Mouse (Mus musculus) hindlimb bud, embryonic 11.5 days (tissue): Measurements from ENCODE around the gene Atg10.

Source experiments
- DNase-seq: peaks from one replicate; pipeline ENCODE4 v3.0.0-alpha.2; 2012; ENCODE audit warnings: low read depth, low spot score; ENCODE audit errors: extremely low spot score

Gene Atg10

DNA sequence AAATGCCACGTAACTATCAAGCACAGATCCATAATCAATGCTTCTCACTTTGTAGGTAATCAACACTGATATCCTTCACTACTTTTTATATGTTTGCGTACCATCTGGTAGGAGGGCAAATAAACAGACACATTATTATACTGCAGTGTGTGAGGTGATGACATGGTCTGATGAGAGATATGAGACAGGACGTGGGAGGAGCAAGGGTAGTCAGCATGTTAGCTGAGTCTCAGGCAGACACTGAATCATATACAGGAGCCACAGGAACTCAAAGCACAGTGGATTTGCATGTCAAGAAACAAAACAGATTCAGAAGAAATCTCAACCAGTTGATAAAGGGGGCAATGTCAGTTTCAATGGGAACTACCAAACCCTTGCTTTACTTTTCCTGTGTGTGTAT lies 185.7 kb downstream of the Atg10 start:
- no peak for DNase-seq

DNA sequence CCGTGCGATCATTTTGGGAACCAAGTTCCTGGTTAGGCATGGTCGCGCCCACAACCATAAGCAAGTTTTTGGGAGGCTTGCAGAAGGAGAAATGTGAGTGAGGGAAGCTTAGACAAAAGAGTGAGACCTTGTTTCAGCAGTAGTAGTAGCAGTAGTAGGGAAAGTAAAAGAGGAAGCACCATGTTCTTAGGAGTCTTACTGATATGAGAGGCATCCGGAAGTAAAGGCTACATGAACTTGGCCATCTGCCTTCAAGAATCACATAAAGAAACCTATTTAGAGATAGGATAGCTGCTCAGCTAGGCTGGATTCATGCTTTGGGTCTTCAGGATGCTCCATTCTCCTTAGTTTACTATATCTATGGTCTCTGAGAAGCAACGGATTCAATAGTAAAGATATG lies 186.4 kb downstream of the Atg10 start:
- no peak for DNase-seq

DNA sequence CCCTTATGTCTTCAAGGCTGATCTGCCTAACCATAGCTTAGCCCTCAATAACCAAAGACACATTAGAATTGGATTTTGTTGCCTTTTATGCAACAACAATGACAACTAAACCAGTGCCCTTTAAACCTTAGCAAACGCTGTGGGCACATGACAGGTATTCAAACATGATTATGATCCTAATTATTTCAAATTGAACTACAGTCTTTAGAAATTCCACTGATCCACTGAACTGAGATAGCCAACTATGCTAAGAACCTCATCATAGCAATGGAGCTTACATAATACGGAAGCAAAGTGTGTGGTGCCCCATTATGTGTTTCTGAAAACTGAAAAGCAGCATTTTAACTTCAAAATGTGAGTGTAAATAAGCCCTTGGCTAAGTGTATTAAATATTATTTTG lies 191.9 kb downstream of the Atg10 start:
- DNase-seq: no peak

DNA sequence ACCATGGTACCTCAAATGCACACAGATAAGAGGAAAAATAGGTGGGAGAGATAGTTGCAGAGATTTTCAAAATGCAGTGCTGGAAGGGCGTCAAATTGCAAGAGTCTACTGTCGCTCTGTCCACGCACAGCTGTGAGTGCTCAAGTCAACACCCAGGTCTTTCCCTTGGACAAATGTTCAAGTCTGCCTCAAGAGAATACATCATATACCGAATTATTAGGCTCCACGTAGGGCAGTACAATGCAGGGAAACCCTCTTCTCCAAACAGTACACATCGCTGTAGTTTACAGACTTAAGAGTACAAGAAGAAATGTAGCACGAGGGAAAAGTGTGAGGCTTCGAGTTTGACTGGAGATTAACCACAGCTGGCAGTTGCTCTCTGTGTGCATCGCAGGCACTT lies 200.3 kb downstream of the Atg10 start:
- no peak for DNase-seq

GRCm38 (mm10) chr13:91011851-91012250 lies 211.9 kb downstream of the Atg10 start:
- no peak for DNase-seq

DNA sequence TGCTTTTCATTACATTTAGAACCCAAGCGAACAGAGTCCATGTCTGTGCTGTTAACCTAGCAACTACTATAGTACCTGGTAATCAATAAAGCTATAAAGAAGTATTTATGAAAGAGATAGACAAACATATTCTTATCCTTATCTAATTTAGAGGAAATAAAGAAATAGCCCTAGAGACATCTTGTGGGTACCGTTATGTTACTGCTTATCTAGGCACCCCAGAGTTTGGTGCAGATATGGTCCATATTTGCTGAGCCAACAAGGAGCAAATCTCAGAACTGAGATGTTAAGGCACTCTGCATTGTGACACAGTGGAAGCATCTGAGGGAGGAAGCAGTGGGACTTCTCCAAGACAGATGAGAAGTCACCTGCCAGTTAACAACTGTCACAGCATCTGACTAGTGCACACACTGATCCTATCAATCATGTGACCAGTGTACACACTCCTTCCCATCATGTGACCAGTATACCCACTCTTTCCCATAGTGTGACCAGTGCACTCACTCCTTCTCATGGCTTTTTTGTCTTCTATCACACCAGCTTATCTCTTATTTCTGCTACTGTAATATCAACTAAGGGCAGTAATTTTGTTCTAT lies 228.6 kb downstream of the Atg10 start:
- DNase-seq: no peak

- DNase-seq: no peak
Measured at GRCm38 (mm10) chr13:90993602-90994001, 230.2 kb downstream of the Atg10 start.

DNA sequence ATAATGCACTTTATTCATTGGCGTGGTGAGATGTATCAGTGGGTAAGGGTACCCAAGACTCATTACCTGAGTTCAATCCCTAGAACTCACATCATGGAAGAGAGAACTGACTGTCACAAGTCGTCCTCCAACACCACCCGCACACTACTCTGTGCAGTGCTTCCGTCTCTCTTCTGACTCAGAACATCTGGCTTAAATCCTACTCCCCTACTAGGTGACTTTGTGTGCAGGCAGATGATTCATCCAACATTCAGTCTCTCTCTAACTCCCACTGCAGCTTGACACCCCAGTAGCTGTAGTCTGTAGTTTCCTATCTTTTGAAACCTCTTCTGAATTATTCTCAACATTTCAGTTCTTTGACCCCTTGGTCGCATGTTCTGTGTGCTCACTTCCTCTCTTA lies 230.8 kb downstream of the Atg10 start:
- DNase-seq: no peak

DNA sequence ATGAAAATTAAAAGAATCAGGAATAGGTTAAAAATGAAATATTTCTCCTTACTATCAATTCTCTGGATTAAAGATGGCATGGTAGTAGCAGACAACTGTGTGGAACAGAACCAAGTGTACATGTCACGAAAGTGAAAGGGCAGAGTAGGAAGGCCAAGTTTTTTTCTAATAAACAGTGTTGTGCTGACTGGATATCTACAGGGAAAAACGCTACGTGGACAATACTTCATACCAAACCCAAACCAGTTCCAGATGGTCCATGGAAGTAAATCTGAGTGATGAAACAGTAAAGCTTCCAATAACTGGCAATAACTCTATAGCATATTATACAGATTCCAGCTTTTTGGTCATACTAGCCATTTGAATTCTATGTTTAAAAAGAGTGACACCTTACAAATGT lies 235.5 kb downstream of the Atg10 start:
- DNase-seq: no peak

DNA sequence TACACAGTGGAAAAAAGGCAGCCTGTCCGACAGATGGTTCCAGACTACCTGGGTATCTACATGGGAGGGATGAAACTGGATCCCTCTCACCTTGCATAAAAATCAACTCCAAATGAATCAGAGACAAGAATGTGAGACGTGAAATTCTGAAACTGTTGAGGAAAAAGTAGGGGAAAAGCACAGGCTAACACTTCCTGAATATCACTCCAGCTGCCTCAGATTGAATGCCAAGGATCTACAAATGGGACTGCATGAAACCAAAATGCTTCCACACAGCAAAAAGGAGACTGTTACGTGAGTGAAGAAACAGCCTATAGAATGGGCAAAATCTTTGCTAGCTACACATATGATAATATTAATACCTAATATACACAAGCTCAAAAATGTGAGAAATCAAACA lies 238.4 kb downstream of the Atg10 start:
- DNase-seq: no peak

DNA sequence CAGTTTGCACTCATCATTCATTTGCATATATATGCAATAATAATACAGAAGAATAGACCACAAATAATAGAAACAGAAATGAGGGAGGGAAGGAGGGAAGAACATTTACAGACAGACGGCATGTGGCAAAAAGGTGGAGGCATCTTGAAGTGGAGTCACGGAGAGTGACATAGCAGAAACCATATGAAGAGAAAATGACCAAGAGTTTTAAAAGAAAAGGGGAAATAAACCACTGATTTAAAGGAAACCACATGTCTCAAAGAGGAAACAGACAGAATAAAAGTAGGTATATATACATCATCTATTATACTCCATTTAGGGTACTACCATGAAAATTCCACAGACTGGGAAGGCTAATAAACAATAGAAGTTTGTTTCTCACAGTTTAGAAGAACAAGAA lies 239.7 kb downstream of the Atg10 start:
- no peak for DNase-seq

- no peak for DNase-seq
Measured at GRCm38 (mm10) chr13:90981798-90982197, 242.0 kb downstream of the Atg10 start.

GRCm38 (mm10) chr13:90980878-90981674 lies 242.7 kb downstream of the Atg10 start:
- no peak for DNase-seq

- no peak for DNase-seq
Measured at GRCm38 (mm10) chr13:90977057-90977456, 246.7 kb downstream of the Atg10 start.

GRCm38 (mm10) chr13:90973409-90973808 lies 250.4 kb downstream of the Atg10 start:
- DNase-seq: no peak

DNA sequence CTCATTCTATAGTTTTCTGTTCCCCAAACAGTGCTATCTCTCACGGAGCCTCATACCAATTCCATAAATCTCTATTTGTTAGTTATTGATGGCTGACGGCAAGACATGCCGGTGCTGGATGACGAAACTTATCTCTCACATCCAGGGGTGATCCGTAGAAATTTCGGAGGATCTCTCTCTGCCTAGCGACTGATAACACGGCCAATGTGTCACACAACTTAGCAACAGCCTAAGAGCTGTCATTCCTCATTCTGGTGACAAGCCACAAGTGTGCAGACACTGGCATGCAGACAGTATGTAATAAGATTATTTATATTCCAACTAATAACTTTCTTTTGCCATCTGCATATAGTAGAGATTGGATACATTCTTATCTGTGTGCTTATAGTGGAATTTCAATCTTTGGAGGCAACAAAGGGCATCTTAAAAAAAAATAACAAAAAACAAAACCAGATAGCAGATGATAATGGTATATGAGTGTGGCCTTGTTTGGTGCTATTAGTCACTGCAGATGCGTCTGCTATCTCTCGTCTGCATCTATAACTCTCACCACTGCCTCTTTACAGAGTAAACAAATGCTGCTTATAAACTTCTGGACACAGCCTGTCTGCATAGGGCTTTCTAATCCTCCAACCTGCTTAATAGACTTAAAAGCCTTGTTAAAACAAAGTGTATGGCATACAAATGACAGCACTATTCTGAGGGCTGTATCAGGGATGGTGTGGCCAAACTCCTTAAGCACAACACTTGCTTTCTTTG lies 253.3 kb downstream of the Atg10 start:
- no peak for DNase-seq

DNA sequence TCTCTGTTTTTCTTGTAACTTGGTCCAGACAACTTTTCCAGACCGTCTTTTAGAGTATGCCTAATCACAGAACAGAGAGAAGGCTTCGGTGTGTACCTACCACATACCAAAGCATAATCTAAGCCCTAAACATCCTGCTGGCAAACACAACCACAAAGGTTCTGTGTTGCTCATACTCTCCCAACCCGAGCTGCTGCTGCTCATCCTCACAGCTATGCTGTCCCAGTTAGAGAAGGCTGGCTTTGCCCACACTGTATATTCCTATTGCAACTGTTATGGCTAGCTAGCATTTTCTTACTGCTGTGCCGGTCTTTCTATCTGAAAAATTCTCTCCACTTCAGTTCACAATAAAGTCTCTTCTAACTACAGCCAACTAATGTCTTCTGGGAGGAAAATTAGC lies 254.8 kb downstream of the Atg10 start:
- DNase-seq: no peak

DNA sequence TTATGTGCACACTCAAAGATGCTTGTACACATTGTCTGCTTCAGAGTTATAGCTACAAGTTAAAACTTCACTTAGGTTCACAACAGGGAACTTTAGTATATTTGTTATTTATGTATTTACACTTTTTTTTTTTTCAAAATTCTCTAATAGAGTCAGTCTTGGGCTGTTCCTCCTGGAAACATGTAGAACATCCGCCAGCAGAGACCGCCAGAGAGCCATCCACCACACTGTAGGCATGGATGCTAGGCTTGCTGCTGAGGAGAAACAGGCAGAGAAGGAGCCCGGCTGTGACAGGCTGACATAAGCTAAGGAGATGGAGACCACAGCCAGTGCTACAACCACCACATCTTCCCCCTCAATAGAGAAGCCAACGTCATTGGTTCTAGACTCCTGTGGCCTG lies 256.3 kb downstream of the Atg10 start:
- DNase-seq: peak; percentile 33

DNA sequence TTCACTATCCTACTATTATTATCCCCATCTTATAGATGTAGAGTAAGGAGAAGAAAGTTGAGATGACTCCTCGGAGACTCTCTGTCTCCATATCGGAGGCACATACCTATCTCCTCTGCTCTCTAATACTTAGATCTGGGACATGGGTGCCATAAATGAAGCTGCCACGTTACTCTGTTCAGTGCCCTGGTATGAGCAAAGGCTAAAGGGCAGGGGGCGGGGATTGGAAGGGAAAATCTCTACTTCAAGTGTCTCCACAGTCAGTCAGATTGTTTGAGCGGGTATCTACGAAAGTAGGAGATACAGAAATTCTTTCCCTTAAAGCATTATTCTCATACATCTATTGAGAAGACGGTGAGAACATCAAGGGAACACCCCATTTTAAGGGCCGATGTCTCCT lies 257.8 kb downstream of the Atg10 start:
- DNase-seq: no peak

DNA sequence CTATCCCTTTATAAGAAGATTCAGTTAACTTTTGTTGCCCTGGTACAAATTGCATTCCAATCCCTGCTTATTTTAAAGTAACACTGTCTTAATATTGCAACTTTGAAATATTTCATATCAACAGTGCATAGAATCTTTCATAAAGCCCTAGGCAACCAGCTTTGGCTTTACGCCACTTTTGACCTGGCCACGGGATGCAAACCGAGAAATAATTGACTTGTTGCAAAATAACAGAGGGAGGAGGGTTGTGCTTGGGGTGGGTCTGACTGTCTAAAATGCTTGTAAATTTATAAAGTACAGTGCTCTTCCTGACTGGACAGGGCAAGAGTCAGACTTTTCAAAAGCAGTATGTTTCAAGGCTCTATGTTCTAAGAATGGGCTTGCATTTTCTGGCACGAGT lies 259.3 kb downstream of the Atg10 start:
- DNase-seq: no peak

- no peak for DNase-seq
Measured at GRCm38 (mm10) chr13:90962836-90963760, 260.7 kb downstream of the Atg10 start.
